Mouse (Mus musculus): Measurements from ENCODE around the gene Scn1b. TPM values are rescaled to one million over a fixed set of nuclear protein-coding genes. Genes with fewer than 3 reads are reported as not detected.
A peak's percentile ranks its signal among the peaks of the same experiment; 100 is the strongest.

Gene Scn1b
- polyA plus RNA-seq, 1 experiment from 2014 or later: 5.1 TPM

DNA sequence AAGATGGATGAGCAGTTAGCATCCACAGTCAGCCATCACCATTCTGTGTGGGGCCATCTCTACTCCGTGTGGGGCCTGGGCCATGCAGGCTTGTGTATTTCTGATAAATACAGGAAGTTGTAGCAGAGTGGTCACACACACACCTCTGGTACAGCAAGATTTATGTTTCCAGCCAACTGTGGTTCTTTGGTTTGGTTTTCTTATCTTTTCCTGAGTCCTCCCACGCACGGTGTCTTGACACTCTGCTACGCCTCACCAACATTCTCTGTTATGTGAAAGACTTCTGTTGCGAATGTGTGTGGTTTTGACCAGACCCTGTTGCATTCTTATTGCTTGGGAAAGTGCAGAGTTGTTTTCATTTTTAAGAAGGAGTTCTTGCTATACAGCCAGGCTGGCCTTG lies 34.0 kb upstream of the Scn1b start:
- H3K4me3 ChIP-seq: no peak overlapping the region
- H3K36me3 ChIP-seq: no peaks in the 10 kb centered on the region
- WGBS: 85% methylated on average over 5 of the region's 5 CpGs
- no peak for ATAC-seq (ENCODE audit: insufficient number of reproducible peaks, insufficient read depth, low FRiP score, low TSS enrichment)
- peaks cover 5% of the 10 kb centered on the region; the same call in 1 of the 2 replicates for H3K4me1 ChIP-seq
- no peak overlapping the region for H3K4me2 ChIP-seq (replicated peaks)
- H3K27me3 ChIP-seq: no peaks in the 10 kb centered on the region
- no peaks in the 10 kb centered on the region for H3K9me3 ChIP-seq
- no peak overlapping the region for H3K27ac ChIP-seq
- H3K9ac ChIP-seq: no peak overlapping the region

DNA sequence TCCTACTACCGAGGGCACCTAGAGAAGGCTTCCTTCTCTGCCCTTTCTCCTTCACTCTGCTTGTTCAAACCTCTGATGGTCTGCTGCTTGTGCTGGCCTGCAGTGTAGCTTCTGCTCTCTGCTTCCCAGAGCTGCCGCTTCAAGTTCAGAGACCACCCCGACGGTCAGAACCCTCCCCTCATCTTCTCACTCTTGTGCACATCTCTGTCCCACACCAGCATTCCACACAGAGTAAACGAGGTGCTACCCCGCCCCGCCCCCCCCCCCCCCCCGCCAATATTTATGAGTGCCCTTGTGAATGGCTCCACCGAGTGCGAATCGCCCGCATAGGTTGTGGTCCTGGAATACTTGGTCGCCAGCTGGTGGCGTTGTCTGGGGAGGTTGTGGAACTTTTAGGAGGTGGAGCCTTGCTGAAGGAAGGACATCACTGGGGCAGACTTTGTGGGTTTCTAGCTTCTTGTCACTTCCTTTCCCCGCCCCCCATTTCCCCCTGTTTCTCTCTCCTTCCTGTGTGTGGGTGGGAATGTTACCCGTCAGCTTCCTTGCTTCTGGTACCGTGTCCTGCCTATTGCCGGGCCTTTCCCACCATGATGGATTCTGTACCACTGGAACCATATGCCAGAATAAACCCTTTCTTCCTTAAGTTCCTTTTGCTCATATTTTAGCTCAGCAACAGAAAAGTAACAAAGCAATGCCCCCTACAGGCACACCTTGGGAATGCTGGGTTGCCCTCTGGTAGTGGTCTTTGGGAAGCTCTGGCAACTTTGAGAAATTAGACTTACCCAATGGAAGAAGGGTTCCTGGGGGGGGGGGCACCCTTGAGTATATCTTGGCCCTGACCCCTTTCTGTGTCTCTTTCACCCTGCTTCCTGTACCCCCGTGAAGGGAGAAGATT lies 29.5 kb upstream of the Scn1b start:
- 43% methylated on average over 19 of the region's 19 CpGs for WGBS
- no peaks in the 10 kb centered on the region for H3K9me3 ChIP-seq
- H3K27me3 ChIP-seq: no peaks in the 10 kb centered on the region
- no peak overlapping the region for H3K27ac ChIP-seq
- no peak for ATAC-seq (ENCODE audit: insufficient number of reproducible peaks, insufficient read depth, low FRiP score, low TSS enrichment)
- no peak overlapping the region for H3K4me3 ChIP-seq
- no peaks in the 10 kb centered on the region for H3K36me3 ChIP-seq
- 0 out of 2 replicates have a peak overlapping the region, but pooled peaks have one; percentile 17 for H3K4me2 ChIP-seq (replicated peaks)
- peaks cover 13% of the 10 kb centered on the region; the same call in 1 of the 2 replicates for H3K4me1 ChIP-seq
- no peak overlapping the region for H3K9ac ChIP-seq

- Histone ChIP-seq H3K4me3 (no peak within 1 kb of the TSS), H3K9ac (no peak within 1 kb of the TSS), H3K4me1 (peaks cover 14% of the 10 kb centered on the region; the same call in 1 of the 2 replicates), H3K27ac (peak within 1 kb of the TSS; percentile 63; the same call in 1 of the 2 replicates), H3K36me3 (no peaks in the 10 kb centered on the region), H3K9me3 (no peaks in the 10 kb centered on the region), H3K4me2 (replicated peaks) (0 out of 2 replicates have a peak within 1 kb of the TSS, but pooled peaks have one; percentile 17), H3K27me3 (no peaks in the 10 kb centered on the region)
- ATAC-seq (ENCODE audit: insufficient number of reproducible peaks, insufficient read depth, low FRiP score, low TSS enrichment): no peak
- WGBS: 57% methylated on average over 5 of the region's 5 CpGs
These were observed 28.7 kb upstream of the Scn1b start, which contains the start of gene Gramd1a for GRCm38 (mm10) chr7:31155296-31156033. TSS of gene Gramd1a (minus strand) at chr7:31155896.

DNA sequence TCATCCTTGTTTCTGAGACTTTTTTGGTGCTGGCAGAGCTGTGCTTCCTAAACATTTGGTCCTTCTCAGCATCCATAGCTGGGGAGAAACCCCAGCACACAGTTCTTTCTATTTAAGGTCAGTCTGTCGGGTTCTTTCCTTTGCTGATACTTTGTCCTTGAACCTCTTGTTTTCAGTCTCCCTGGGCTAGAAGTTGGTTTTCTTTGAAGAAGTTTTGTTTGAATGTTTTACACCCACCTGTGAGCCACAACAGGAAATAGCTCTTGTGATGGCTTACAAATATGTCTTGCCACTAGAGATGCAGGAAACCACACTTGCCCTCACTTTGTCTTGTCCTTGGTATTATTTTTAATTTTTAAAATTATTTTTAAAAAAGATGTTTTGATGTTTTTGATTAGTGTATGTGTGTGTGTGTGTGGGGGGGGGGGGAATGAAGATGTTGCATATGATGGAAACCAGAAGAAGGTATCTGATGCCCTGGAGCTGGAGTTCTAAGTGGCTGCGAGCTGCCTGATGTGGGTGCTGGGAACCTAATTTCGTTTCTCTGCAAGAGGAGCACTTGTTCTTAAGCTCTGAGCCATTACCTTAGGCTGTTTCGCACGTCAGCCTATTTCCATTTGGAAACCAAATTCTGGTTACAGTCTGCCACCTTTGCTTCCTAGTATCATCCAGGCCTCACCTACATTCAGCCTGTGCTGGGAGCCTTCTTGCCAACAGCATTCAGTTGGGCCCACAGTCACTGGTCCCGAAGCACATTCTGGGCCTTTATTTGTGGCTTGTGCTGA lies 26.9 kb upstream of the Scn1b start:
- no peak overlapping the region for H3K9ac ChIP-seq
- H3K27ac ChIP-seq: no peak overlapping the region
- H3K4me2 ChIP-seq (replicated peaks): no peak overlapping the region
- H3K36me3 ChIP-seq: no peaks in the 10 kb centered on the region
- H3K4me1 ChIP-seq: peaks cover 26% of the 10 kb centered on the region
- no peaks in the 10 kb centered on the region for H3K27me3 ChIP-seq
- no peak for ATAC-seq (ENCODE audit: insufficient number of reproducible peaks, insufficient read depth, low FRiP score, low TSS enrichment)
- H3K9me3 ChIP-seq: no peaks in the 10 kb centered on the region
- H3K4me3 ChIP-seq: no peak overlapping the region
- 83% methylated on average over 6 of the region's 6 CpGs for WGBS

- Histone ChIP-seq H3K4me3 (peak overlapping the region; percentile 82), H3K36me3 (peaks cover 7% of the 10 kb centered on the region; the same call in 1 of the 2 replicates), H3K9ac (peak overlapping the region; percentile 94), H3K4me2 (replicated peaks) (peak overlapping the region; percentile 81), H3K27me3 (no peaks in the 10 kb centered on the region), H3K27ac (peak overlapping the region; percentile 95), H3K4me1 (peaks cover 37% of the 10 kb centered on the region), H3K9me3 (no peaks in the 10 kb centered on the region)
- peak; percentile 38 for ATAC-seq (ENCODE audit: insufficient number of reproducible peaks, insufficient read depth, low FRiP score, low TSS enrichment)
- WGBS: 17% methylated on average over 23 of the region's 23 CpGs
These were observed 24.8 kb upstream of the Scn1b start for GRCm38 (mm10) chr7:31151301-31152241.

DNA sequence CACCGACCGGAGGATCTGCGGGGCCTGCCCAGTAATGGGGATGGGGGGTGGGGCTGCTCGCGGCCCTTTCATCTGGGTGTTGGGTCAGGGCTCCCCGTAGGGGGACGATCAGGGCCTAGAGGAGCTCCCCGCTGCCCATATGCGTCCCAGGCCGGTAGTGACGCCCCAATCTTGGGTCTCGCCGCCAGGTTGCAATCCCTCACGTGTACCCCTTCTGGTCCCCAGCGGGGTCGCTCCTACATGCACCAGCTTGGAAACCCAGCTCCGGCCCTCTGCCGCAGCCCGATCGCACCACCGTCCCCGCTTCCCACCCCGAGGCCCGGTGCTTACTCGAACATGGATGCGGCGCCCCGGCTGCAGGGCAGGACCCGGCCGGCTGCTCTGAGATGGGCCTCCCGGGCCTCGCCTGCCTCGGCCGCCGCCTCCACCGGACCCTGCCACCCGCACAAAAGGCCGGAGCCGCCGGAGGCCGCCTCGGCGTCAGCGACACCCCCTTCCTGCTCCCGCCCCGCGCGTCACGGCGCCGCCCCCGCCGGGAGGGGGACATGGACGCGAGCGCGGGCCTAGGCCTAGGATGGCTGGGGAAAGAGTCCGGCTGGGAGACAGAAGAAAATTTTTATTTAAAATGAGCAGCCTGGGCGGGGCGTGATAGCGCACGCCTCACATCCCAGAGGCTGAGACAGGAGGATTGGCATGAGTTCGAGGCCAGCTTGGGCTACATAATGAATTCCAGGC lies 23.9 kb upstream of the Scn1b start:
- peak; percentile 83 for ATAC-seq (ENCODE audit: insufficient number of reproducible peaks, insufficient read depth, low FRiP score, low TSS enrichment)
- peaks cover 32% of the 10 kb centered on the region for H3K4me1 ChIP-seq

GRCm38 (mm10) chr7:31149751-31150565 lies 23.2 kb upstream of the Scn1b start:
- ATAC-seq (ENCODE audit: insufficient number of reproducible peaks, insufficient read depth, low FRiP score, low TSS enrichment): no peak
- peaks cover 32% of the 10 kb centered on the region for H3K4me1 ChIP-seq
- WGBS: 4% methylated on average over 20 of the region's 20 CpGs
- H3K27ac ChIP-seq: peak overlapping the region; percentile 95
- peak overlapping the region; percentile 81 for H3K4me2 ChIP-seq (replicated peaks)
- H3K36me3 ChIP-seq: peaks cover 16% of the 10 kb centered on the region; the same call in 1 of the 2 replicates
- peak overlapping the region; percentile 82 for H3K4me3 ChIP-seq
- H3K9ac ChIP-seq: peak overlapping the region; percentile 94
- no peaks in the 10 kb centered on the region for H3K27me3 ChIP-seq
- H3K9me3 ChIP-seq: no peaks in the 10 kb centered on the region

More for the DNA sequence above, 23.9 kb upstream of the Scn1b start:
- H3K27ac ChIP-seq: peak overlapping the region; percentile 95
- WGBS: under 1% methylated on average over 55 of the region's 63 CpGs
- H3K9ac ChIP-seq: peak overlapping the region; percentile 94
- H3K9me3 ChIP-seq: no peaks in the 10 kb centered on the region
- H3K36me3 ChIP-seq: peaks cover 10% of the 10 kb centered on the region; the same call in 1 of the 2 replicates
- no peaks in the 10 kb centered on the region for H3K27me3 ChIP-seq
- H3K4me3 ChIP-seq: peak overlapping the region; percentile 82
- peak overlapping the region; percentile 81 for H3K4me2 ChIP-seq (replicated peaks)

- ATAC-seq (ENCODE audit: insufficient number of reproducible peaks, insufficient read depth, low FRiP score, low TSS enrichment): no peak
- H3K4me2 ChIP-seq (replicated peaks): peak overlapping the region; percentile 81
- peak overlapping the region; percentile 94 for H3K9ac ChIP-seq
- H3K36me3 ChIP-seq: peaks cover 18% of the 10 kb centered on the region; the same call in 1 of the 2 replicates
- WGBS: 37% methylated on average over 9 of the region's 9 CpGs
- peak overlapping the region; percentile 82 for H3K4me3 ChIP-seq
- H3K27me3 ChIP-seq: no peaks in the 10 kb centered on the region
- H3K27ac ChIP-seq: peak overlapping the region; percentile 95
- peaks cover 32% of the 10 kb centered on the region for H3K4me1 ChIP-seq
- H3K9me3 ChIP-seq: no peaks in the 10 kb centered on the region
These were observed 22.5 kb upstream of the Scn1b start for GRCm38 (mm10) chr7:31149271-31149670.

GRCm38 (mm10) chr7:31148756-31149155 lies 22.0 kb upstream of the Scn1b start:
- no peaks in the 10 kb centered on the region for H3K27me3 ChIP-seq
- peak overlapping the region; percentile 95 for H3K27ac ChIP-seq
- H3K36me3 ChIP-seq: peaks cover 19% of the 10 kb centered on the region
- H3K4me2 ChIP-seq (replicated peaks): peak overlapping the region; percentile 81
- WGBS: 7% methylated on average over 9 of the region's 9 CpGs
- H3K4me3 ChIP-seq: peak overlapping the region; percentile 82
- no peaks in the 10 kb centered on the region for H3K9me3 ChIP-seq
- peaks cover 32% of the 10 kb centered on the region for H3K4me1 ChIP-seq
- ATAC-seq (ENCODE audit: insufficient number of reproducible peaks, insufficient read depth, low FRiP score, low TSS enrichment): no peak; the same call in 1 of the 2 replicates
- H3K9ac ChIP-seq: peak overlapping the region; percentile 94

Data from embryonic facial prominence, embryonic 12.5 days (tissue).